Mouse (Mus musculus): ENCODE results near the gene Rnasel. TPM values are rescaled to one million over a fixed set of nuclear protein-coding genes. Genes with fewer than 3 reads are reported as not detected.

Gene Rnasel
- polyA plus RNA-seq, 1 experiment from 2014 or later, result 15.3 TPM

- Histone ChIP-seq H3K9me3 (no peaks in the 10 kb centered on the region), H3K36me3 (no peaks in the 10 kb centered on the region), H3K27ac (no peak overlapping the region), H3K4me2 (replicated peaks) (no peak overlapping the region), H3K9ac (no peak overlapping the region), H3K27me3 (no peaks in the 10 kb centered on the region), H3K4me3 (no peak overlapping the region), H3K4me1 (0 out of 2 replicates have a peak, but pooled peaks cover 7% of the 10 kb centered on the region)
- no peak for ATAC-seq (ENCODE audit: insufficient number of reproducible peaks, insufficient read depth, low FRiP score, low TSS enrichment)
- 86% methylated on average over 2 of the region's 2 CpGs for WGBS
Observed at GRCm38 (mm10) chr1:153712633-153713032, 36.6 kb upstream of the Rnasel start.

GRCm38 (mm10) chr1:153717990-153718389 is 31.2 kb upstream of the Rnasel start:
- no peaks in the 10 kb centered on the region for H3K4me1 ChIP-seq
- H3K36me3 ChIP-seq, result no peaks in the 10 kb centered on the region
- whole genome bisulfite sequencing, result 84% methylated on average over 1 of the region's 1 CpGs
- no peak overlapping the region for H3K9ac ChIP-seq
- H3K9me3 ChIP-seq, result no peaks in the 10 kb centered on the region
- no peak overlapping the region for H3K27ac ChIP-seq
- no peak overlapping the region for H3K4me3 ChIP-seq
- no peak overlapping the region for H3K4me2 ChIP-seq (replicated peaks)
- H3K27me3 ChIP-seq, result no peaks in the 10 kb centered on the region
- no peak for ATAC-seq (ENCODE audit: insufficient number of reproducible peaks, insufficient read depth, low FRiP score, low TSS enrichment)

GRCm38 (mm10) chr1:153720935-153721334 is 28.3 kb upstream of the Rnasel start:
- H3K4me1 ChIP-seq, result no peaks in the 10 kb centered on the region
- H3K9ac ChIP-seq, result no peak overlapping the region
- H3K36me3 ChIP-seq, result no peaks in the 10 kb centered on the region
- H3K27ac ChIP-seq, result no peak overlapping the region
- H3K9me3 ChIP-seq, result no peaks in the 10 kb centered on the region
- WGBS, result 83% methylated on average over 7 of the region's 7 CpGs
- H3K27me3 ChIP-seq, result no peaks in the 10 kb centered on the region
- no peak overlapping the region for H3K4me2 ChIP-seq (replicated peaks)
- no peak overlapping the region for H3K4me3 ChIP-seq
- no peak for ATAC-seq (ENCODE audit: insufficient number of reproducible peaks, insufficient read depth, low FRiP score, low TSS enrichment)

- Histone ChIP-seq H3K9me3 (no peaks in the 10 kb centered on the region), H3K27ac (no peak overlapping the region), H3K4me3 (no peak overlapping the region), H3K4me1 (no peaks in the 10 kb centered on the region), H3K9ac (no peak overlapping the region), H3K36me3 (no peaks in the 10 kb centered on the region), H3K27me3 (no peaks in the 10 kb centered on the region), H3K4me2 (replicated peaks) (no peak overlapping the region)
- 81% methylated on average over 9 of the region's 9 CpGs for WGBS
- no peak for ATAC-seq (ENCODE audit: insufficient number of reproducible peaks, insufficient read depth, low FRiP score, low TSS enrichment)
Observed at GRCm38 (mm10) chr1:153721565-153722310, 27.5 kb upstream of the Rnasel start.

- WGBS, result 76% methylated on average over 9 of the region's 9 CpGs
- no peaks in the 10 kb centered on the region for H3K9me3 ChIP-seq
- no peak overlapping the region for H3K27ac ChIP-seq
- ATAC-seq (ENCODE audit: insufficient number of reproducible peaks, insufficient read depth, low FRiP score, low TSS enrichment), result no peak
- no peaks in the 10 kb centered on the region for H3K4me1 ChIP-seq
- H3K9ac ChIP-seq, result no peak overlapping the region
- H3K4me2 ChIP-seq (replicated peaks), result no peak overlapping the region
- H3K27me3 ChIP-seq, result no peaks in the 10 kb centered on the region
- H3K4me3 ChIP-seq, result no peak overlapping the region
- no peaks in the 10 kb centered on the region for H3K36me3 ChIP-seq
Observed at GRCm38 (mm10) chr1:153723426-153723825, 25.8 kb upstream of the Rnasel start.

GRCm38 (mm10) chr1:153726636-153727035 is 22.6 kb upstream of the Rnasel start:
- Histone ChIP-seq H3K9me3 (no peaks in the 10 kb centered on the region), H3K4me2 (replicated peaks) (no peak overlapping the region), H3K9ac (no peak overlapping the region), H3K27me3 (no peaks in the 10 kb centered on the region), H3K27ac (no peak overlapping the region), H3K4me1 (no peaks in the 10 kb centered on the region), H3K36me3 (no peaks in the 10 kb centered on the region), H3K4me3 (no peak overlapping the region)
- no peak for ATAC-seq (ENCODE audit: insufficient number of reproducible peaks, insufficient read depth, low FRiP score, low TSS enrichment)
- 89% methylated on average over 16 of the region's 16 CpGs for WGBS

GRCm38 (mm10) chr1:153729806-153730205 is 19.4 kb upstream of the Rnasel start:
- Histone ChIP-seq H3K27me3 (0 out of 2 replicates have a peak, but pooled peaks cover 2% of the 10 kb centered on the region), H3K36me3 (no peaks in the 10 kb centered on the region), H3K9me3 (no peaks in the 10 kb centered on the region), H3K27ac (no peak overlapping the region), H3K4me2 (replicated peaks) (no peak overlapping the region), H3K9ac (no peak overlapping the region), H3K4me1 (peaks cover 15% of the 10 kb centered on the region; the same call in 1 of the 2 replicates), H3K4me3 (no peak overlapping the region)
- 53% methylated on average over 2 of the region's 2 CpGs for WGBS
- no peak for ATAC-seq (ENCODE audit: insufficient number of reproducible peaks, insufficient read depth, low FRiP score, low TSS enrichment)

- Histone ChIP-seq H3K4me1 (peaks cover 15% of the 10 kb centered on the region; the same call in 1 of the 2 replicates), H3K27ac (0 out of 2 replicates have a peak overlapping the region, but pooled peaks have one; percentile 23), H3K4me3 (no peak overlapping the region), H3K9me3 (no peaks in the 10 kb centered on the region), H3K9ac (no peak overlapping the region), H3K4me2 (replicated peaks) (no peak overlapping the region), H3K27me3 (0 out of 2 replicates have a peak, but pooled peaks cover 2% of the 10 kb centered on the region), H3K36me3 (no peaks in the 10 kb centered on the region)
- 54% methylated on average over 3 of the region's 3 CpGs for WGBS
- no peak for ATAC-seq (ENCODE audit: insufficient number of reproducible peaks, insufficient read depth, low FRiP score, low TSS enrichment)
Observed at GRCm38 (mm10) chr1:153730671-153731070, 18.6 kb upstream of the Rnasel start.

GRCm38 (mm10) chr1:153733181-153733580 is 16.0 kb upstream of the Rnasel start:
- Histone ChIP-seq H3K27me3 (0 out of 2 replicates have a peak, but pooled peaks cover 2% of the 10 kb centered on the region), H3K27ac (no peak overlapping the region), H3K9me3 (no peaks in the 10 kb centered on the region), H3K9ac (no peak overlapping the region), H3K4me1 (peaks cover 29% of the 10 kb centered on the region), H3K4me3 (no peak overlapping the region), H3K4me2 (replicated peaks) (no peak overlapping the region), H3K36me3 (no peaks in the 10 kb centered on the region)
- peak; percentile 65; the same call in 1 of the 2 replicates for ATAC-seq (ENCODE audit: insufficient number of reproducible peaks, insufficient read depth, low FRiP score, low TSS enrichment)
- 48% methylated on average over 9 of the region's 9 CpGs for WGBS

- Histone ChIP-seq H3K36me3 (no peaks in the 10 kb centered on the region), H3K9ac (no peak overlapping the region), H3K4me2 (replicated peaks) (no peak overlapping the region), H3K4me3 (no peak overlapping the region), H3K27ac (no peak overlapping the region), H3K27me3 (peaks cover 12% of the 10 kb centered on the region), H3K9me3 (no peaks in the 10 kb centered on the region), H3K4me1 (peaks cover 34% of the 10 kb centered on the region)
- ATAC-seq (ENCODE audit: insufficient number of reproducible peaks, insufficient read depth, low FRiP score, low TSS enrichment), result no peak
- 90% methylated on average over 4 of the region's 4 CpGs for WGBS
Observed at GRCm38 (mm10) chr1:153734866-153735265, 14.4 kb upstream of the Rnasel start.

GRCm38 (mm10) chr1:153736096-153736495 is 13.1 kb upstream of the Rnasel start:
- ATAC-seq (ENCODE audit: insufficient number of reproducible peaks, insufficient read depth, low FRiP score, low TSS enrichment), result no peak
- H3K4me3 ChIP-seq, result no peak overlapping the region
- H3K4me1 ChIP-seq, result peaks cover 34% of the 10 kb centered on the region
- no peaks in the 10 kb centered on the region for H3K9me3 ChIP-seq
- H3K9ac ChIP-seq, result no peak overlapping the region
- WGBS, result 71% methylated on average over 6 of the region's 6 CpGs
- H3K27ac ChIP-seq, result no peak overlapping the region
- H3K4me2 ChIP-seq (replicated peaks), result no peak overlapping the region
- H3K27me3 ChIP-seq, result peaks cover 24% of the 10 kb centered on the region
- no peaks in the 10 kb centered on the region for H3K36me3 ChIP-seq
